Mouse (Mus musculus) T-cell, adult 2 months (primary cell): Measurements from ENCODE around the gene A630095N17Rik.
"Not testable (repeated sequence)": the region's sequence is repeated elsewhere in the genome, so short reads cannot be mapped to it uniquely, and the experiment has no call there.

Experiments
- DNase-seq: peaks from one replicate; pipeline ENCODE4 v3.0.0; 2022; ENCODE audit warnings: low spot score

A630095N17Rik gene

GRCm38 (mm10) chr1:75243411-75243810, 11.5 kb upstream of the A630095N17Rik start:
- DNase-seq, result no peak

GRCm38 (mm10) chr1:75239591-75239990, 7.7 kb upstream of the A630095N17Rik start:
- no peak for DNase-seq

DNA sequence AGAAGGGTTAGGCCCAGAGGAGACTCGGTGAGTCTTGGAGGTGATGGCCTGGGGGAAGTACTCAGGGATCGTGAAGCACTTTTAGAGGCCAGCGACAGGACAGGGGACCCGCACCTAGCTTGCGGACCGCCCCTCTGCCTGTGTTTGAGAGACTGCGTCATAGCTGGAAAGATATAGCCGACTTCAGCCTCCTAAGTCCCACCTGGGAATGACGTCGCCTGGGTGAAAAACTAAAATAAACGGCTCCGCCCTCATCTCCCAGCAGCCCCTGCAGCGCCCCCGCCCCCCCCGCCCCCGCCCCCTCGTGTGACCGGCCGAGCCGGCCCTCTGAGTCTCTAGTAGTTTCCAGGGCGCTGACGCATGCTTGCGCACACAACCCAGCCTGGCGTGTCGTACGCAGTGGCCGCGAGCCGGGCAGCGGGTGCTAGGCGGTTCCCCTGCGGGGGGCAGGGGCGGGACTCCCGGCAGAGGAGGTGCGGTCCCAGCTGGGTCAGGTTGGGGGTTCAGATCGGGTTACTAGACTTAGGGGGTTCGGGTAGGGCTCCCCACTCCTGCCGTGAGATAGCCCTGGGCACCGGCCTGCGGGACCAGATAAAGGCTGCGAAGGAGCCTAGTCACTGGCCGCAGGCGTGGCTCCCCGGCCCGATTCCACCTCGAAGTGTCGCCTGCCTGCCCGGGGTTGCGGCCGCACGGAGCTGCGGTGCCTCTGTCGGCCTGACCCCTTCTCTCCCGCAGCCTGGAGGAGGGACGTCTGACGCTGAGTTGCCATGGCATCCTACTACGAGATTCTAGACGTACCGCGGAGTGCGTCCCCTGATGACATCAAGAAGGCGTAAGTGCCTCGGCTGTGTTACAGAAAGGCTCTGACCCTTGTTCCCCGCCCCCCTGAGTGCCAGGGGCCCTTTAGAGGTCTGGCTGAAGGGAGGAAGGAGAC, 4.5 kb upstream of the A630095N17Rik start, which contains the start of gene Dnajb2:
Gene Dnajb2, plus strand, starts transcription at position 290 of the 934 bp plus-strand sequence.
- DNase-seq, result peak; percentile 88

GRCm38 (mm10) chr1:75234606-75235005, 2.7 kb upstream of the A630095N17Rik start:
- DNase-seq, result peak; percentile 81

DNA sequence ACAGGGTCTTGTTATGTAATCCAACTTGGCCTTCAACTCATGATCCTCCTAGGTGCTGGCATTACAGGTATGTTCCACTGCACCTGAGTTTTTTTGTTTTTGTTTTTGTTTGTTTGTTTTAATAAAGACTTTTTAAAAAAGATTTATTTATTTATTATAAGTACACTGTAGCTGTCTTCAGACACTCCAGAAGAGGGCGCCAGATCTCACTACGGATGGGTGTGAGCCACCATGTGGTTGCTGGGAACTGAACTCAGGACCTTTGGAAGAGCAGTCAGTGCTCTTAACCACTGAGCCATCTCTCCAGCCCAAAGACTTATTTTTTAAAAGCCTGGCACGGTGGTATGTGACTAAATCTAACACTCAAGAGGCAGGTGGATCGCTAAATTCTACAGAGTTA, 587 bp upstream of the A630095N17Rik start:
- not testable (repeated sequence) for DNase-seq

- no peak for DNase-seq
Observed at GRCm38 (mm10) chr1:75231224-75231623, 678 bp downstream of the A630095N17Rik start.

DNA sequence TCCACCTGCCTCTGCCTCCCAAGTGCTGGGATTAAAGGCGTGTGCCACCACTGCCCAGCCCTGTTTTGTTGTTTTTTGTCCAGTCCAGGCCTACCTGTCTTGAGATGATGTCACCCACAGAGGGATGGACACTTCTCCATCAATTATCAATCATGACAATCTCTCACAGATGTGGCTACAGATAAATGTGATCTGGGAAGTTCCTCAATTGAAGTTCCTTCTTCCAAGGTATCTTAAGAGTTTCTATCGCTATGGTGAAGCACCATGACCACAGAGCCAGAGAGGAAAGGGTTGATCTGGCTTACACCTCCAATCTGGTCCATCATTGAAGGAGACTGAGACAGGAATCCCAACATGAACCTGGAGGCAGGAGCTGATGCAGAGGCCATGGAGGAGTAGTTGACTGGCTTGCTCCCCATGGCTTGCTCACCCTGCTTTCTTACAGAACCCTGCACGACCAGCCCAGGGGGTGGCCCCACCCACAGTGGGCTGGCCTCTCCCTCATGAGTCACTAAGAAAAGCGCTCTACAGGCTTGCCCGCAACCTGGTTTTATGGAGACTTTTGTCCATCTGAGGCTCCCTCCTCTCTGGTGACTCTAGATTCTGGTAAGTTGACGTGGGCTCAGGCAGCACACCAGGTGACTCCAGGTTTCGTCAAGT, 1.4 kb downstream of the A630095N17Rik start:
- DNase-seq, result no peak

DNA sequence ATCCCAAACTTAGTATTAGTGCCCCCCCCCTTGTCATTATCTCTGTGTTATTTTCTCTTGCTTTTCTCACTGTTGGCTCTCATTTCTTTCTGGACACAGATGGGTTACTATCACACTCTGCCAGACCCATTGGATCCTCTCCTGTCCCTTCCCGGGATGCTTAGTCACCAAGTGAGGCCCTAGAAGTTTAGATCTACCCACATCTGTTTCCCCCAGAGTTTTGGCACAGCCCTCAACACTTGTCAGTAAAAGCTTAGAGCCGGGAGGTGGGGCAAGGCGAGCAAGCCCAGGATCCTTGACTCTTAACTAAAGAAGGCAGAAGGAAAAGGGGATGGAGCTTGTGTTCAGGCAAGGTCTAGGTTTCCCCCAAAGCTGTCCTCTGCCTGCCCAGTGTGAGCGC, 2.7 kb downstream of the A630095N17Rik start:
- no peak for DNase-seq

- no peak for DNase-seq
Observed at GRCm38 (mm10) chr1:75227653-75228052, 4.2 kb downstream of the A630095N17Rik start.

DNA sequence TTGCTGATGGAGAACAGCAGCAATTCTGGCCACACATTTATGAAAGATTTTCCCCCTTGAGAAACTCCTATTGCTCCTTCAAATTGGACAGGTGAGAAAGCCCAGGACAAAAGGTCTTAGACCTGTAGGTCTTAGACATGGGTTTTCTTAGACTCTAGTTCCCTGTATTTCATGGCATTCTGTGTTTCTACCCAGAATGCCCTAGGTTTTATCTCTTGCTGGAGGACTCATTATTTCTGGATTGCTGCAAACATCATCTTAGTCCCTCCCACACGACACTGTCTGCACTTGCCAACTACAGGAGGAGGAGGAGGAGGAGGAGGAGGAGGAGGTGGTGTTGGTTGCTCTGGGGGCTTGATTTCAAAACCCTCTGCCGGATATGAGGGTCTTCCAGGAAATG, 5.8 kb downstream of the A630095N17Rik start:
- no peak for DNase-seq

- DNase-seq, result no peak
Observed at GRCm38 (mm10) chr1:75225473-75225872, 6.4 kb downstream of the A630095N17Rik start.

DNA sequence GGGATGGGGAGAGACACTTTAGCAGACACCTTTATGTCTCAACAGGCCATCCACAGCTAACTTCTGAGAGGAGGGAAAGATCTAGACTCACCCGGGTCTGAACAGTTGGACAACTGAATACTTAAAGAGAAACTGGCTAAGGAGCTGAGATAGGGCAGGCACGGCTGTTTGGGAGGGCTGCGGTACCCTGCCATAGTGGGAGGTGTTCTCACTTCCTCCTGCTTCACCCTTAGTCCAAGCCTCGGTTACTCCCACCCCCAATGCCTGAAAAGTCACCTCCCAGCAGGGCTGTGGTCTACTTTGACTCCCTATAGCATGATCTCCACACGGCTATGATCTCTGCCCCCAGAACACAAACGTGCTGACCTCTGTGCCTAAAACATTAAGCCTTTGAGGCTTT, 8.4 kb downstream of the A630095N17Rik start:
- no peak for DNase-seq

DNA sequence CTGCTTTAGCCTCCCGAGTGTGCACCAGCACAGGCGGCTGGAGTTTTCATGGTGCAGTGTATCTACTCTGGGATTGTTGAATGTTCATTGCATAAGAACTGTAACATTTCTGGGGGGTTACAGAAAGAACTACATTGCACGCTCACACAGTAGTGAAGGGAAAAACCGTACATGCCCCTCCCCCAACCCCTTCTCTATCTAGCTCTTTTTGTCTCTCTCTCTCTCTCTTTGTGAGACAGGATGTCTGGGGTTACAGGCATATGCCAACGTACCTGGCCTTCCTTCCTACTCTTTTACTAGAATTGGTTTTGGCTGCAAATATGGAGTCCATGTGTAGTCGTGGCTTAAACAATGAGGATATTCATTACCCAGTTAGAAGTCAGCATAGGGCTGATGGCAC, 9.0 kb downstream of the A630095N17Rik start:
- peak; percentile 41 for DNase-seq

- no peak for DNase-seq
Observed at GRCm38 (mm10) chr1:75221538-75221937, 10.4 kb downstream of the A630095N17Rik start.

GRCm38 (mm10) chr1:75219531-75219930, 12.4 kb downstream of the A630095N17Rik start, which contains the start of gene Tuba4a:
Gene Tuba4a, minus strand, starts transcription at chr1:75219865.
- no peak for DNase-seq

DNA sequence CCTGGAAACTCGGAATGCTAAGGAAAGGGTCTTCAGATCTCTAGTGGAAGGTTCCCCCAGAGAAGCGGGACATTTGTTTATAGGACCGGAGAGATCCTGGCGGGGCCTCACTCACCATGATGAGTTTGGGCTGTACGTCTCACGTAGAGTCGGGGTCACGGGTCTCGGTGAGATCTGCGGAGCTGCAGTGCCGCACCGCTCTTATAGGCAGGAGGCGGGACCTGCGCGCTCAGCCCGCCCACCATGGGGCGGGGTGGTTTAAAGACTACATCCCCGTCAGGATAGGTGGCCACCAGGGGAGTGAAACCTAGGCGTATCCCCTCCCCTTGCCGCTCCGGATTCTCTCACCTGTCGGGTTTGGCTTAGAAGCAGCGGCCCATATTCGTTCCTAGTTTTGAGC, 12.8 kb downstream of the A630095N17Rik start:
- peak; percentile 97 for DNase-seq

DNA sequence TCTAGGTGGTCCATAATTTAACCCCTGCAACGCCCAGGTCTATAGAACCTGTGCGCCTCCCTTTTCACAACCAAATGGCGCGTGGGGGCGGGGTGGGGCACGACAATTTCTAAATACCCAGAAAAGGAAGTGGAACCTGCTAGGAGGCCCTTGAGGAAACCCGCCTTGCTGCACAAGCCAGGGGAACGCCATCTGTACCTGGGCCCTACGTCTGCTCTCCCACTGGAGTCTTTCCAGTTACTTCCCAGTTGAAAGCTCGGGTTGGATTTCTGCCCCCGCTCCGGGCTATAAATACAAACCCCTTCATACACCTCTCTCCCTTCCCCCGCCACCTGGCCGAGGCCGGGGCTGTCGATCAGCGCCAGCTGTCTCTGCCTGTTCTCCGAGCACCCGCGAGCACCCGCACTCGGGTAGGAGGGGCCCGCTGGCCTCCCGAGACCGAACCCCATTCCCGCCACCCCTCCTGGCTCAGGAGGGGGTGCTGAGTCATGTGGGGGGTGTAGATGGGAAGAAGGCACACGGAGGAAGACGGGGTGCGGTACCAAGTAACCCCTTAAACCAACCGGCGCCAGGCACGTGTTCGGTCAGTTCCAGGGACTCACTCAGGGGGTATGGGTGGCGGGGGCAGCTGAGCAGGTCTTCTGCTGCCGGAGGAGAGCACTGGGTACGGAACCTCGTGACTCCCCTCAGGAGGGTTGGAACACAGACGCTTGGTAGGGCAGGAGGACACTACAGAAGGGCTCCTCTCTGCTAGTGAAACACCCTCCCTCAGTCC, 13.5 kb downstream of the A630095N17Rik start:
- peak; percentile 64 for DNase-seq

GRCm38 (mm10) chr1:75217893-75218226, 14.0 kb downstream of the A630095N17Rik start:
- DNase-seq, result no peak

GRCm38 (mm10) chr1:75216797-75217585, 14.9 kb downstream of the A630095N17Rik start:
- DNase-seq, result no peak

GRCm38 (mm10) chr1:75215785-75216184, 16.1 kb downstream of the A630095N17Rik start:
- DNase-seq, result no peak

GRCm38 (mm10) chr1:75214886-75215285, 17.0 kb downstream of the A630095N17Rik start:
- no peak for DNase-seq

- no peak for DNase-seq
Observed at GRCm38 (mm10) chr1:75214442-75214841, 17.5 kb downstream of the A630095N17Rik start.
